Mouse (Mus musculus) G1E (cell line): Measurements from ENCODE around the gene Fam198a.

Source experiments
- CTCF ChIP-seq: IDR thresholded peaks from 2 replicates; pipeline ENCODE4 v1.5.1; 2012; ENCODE audit warnings: low read depth, low read length, inconsistent platforms, mixed read lengths
- POLR2AphosphoS5 ChIP-seq: IDR thresholded peaks from 2 replicates; pipeline ENCODE4 v1.6.1; 2012; ENCODE audit warnings: low read depth, low read length, inconsistent platforms; ENCODE audit not compliant: insufficient replicate concordance

GRCm38 (mm10) chr9:121981466-121982105 lies 30.8 kb downstream of the Fam198a start:
- TF ChIP-seq CTCF, result no peak
- no peak for TF ChIP-seq POLR2AphosphoS5
